Mouse (Mus musculus): ENCODE data around the gene Hemk1. TPM values are rescaled to one million over a fixed set of nuclear protein-coding genes. Genes with fewer than 3 reads are reported as not detected.

The Hemk1 gene
- polyA plus RNA-seq, 1 experiment from 2014 or later: 10.1 TPM

GRCm38 (mm10) chr9:107297658-107298057, 40.5 kb downstream of the Hemk1 start:
- Histone ChIP-seq H3K4me3 (peak overlapping the region; percentile 71), H3K9me3 (no peaks in the 10 kb centered on the region), H3K36me3 (peaks cover 27% of the 10 kb centered on the region), H3K27ac (no peak overlapping the region), H3K4me1 (peaks cover 27% of the 10 kb centered on the region), H3K27me3 (peaks cover 8% of the 10 kb centered on the region; the same call in 1 of the 2 replicates), H3K9ac (no peak overlapping the region), H3K4me2 (peak overlapping the region; percentile 84)
- ATAC-seq (ENCODE audit: insufficient number of reproducible peaks, low FRiP score, low TSS enrichment, low read depth): no peak
- 72% methylated on average over 4 of the region's 4 CpGs for WGBS

- Histone ChIP-seq H3K4me3 (peak overlapping the region; percentile 71), H3K4me2 (peak overlapping the region; percentile 84), H3K36me3 (peaks cover 23% of the 10 kb centered on the region), H3K9ac (peak overlapping the region; percentile 67), H3K9me3 (no peaks in the 10 kb centered on the region), H3K27ac (peak overlapping the region; percentile 86), H3K4me1 (peaks cover 27% of the 10 kb centered on the region), H3K27me3 (peaks cover 12% of the 10 kb centered on the region; the same call in 1 of the 2 replicates)
- no peak for ATAC-seq (ENCODE audit: insufficient number of reproducible peaks, low FRiP score, low TSS enrichment, low read depth)
- 9% methylated on average over 16 of the region's 16 CpGs for WGBS
Measured at GRCm38 (mm10) chr9:107297059-107297458, 41.1 kb downstream of the Hemk1 start.

GRCm38 (mm10) chr9:107296501-107296965, 41.6 kb downstream of the Hemk1 start:
- Histone ChIP-seq H3K36me3 (peaks cover 18% of the 10 kb centered on the region), H3K27ac (peak overlapping the region; percentile 86), H3K4me3 (peak overlapping the region; percentile 71), H3K27me3 (peaks cover 12% of the 10 kb centered on the region; the same call in 1 of the 2 replicates), H3K9ac (peak overlapping the region; percentile 67), H3K4me1 (peaks cover 27% of the 10 kb centered on the region), H3K4me2 (peak overlapping the region; percentile 84), H3K9me3 (no peaks in the 10 kb centered on the region)
- ATAC-seq (ENCODE audit: insufficient number of reproducible peaks, low FRiP score, low TSS enrichment, low read depth): peak; percentile 91
- 0% methylated on average over 31 of the region's 31 CpGs for WGBS

GRCm38 (mm10) chr9:107296041-107296440, 42.1 kb downstream of the Hemk1 start:
- H3K27me3 ChIP-seq: peaks cover 12% of the 10 kb centered on the region; the same call in 1 of the 2 replicates
- peak overlapping the region; percentile 84 for H3K4me2 ChIP-seq
- H3K36me3 ChIP-seq: peaks cover 13% of the 10 kb centered on the region
- peak; percentile 2; the same call in 1 of the 2 replicates for ATAC-seq (ENCODE audit: insufficient number of reproducible peaks, low FRiP score, low TSS enrichment, low read depth)
- peak overlapping the region; percentile 71 for H3K4me3 ChIP-seq
- H3K4me1 ChIP-seq: peaks cover 27% of the 10 kb centered on the region
- 2% methylated on average over 14 of the region's 14 CpGs for WGBS
- H3K27ac ChIP-seq: peak overlapping the region; percentile 66
- H3K9ac ChIP-seq: 0 out of 2 replicates have a peak overlapping the region, but pooled peaks have one; percentile 35
- no peaks in the 10 kb centered on the region for H3K9me3 ChIP-seq

GRCm38 (mm10) chr9:107296016-107296040, 42.3 kb downstream of the Hemk1 start, which contains the start of gene Cish:
TSS of gene Cish (plus strand) at chr9:107296026.
- Histone ChIP-seq H3K4me1 (peaks cover 27% of the 10 kb centered on the region), H3K27ac (peak within 1 kb of the TSS; percentile 86), H3K27me3 (peaks cover 12% of the 10 kb centered on the region; the same call in 1 of the 2 replicates), H3K4me2 (peak within 1 kb of the TSS; percentile 84), H3K9ac (peak within 1 kb of the TSS; percentile 67), H3K4me3 (peak within 1 kb of the TSS; percentile 71), H3K9me3 (no peaks in the 10 kb centered on the region), H3K36me3 (peaks cover 11% of the 10 kb centered on the region)
- ATAC-seq (ENCODE audit: insufficient number of reproducible peaks, low FRiP score, low TSS enrichment, low read depth): no peak

- ATAC-seq (ENCODE audit: insufficient number of reproducible peaks, low FRiP score, low TSS enrichment, low read depth): no peak
- Histone ChIP-seq H3K4me2 (peak overlapping the region; percentile 84; the same call in 1 of the 2 replicates), H3K27ac (no peak overlapping the region), H3K36me3 (peaks cover 9% of the 10 kb centered on the region), H3K27me3 (peaks cover 12% of the 10 kb centered on the region; the same call in 1 of the 2 replicates), H3K9me3 (no peaks in the 10 kb centered on the region), H3K4me3 (no peak overlapping the region), H3K9ac (no peak overlapping the region), H3K4me1 (peaks cover 27% of the 10 kb centered on the region)
- WGBS: 70% methylated on average over 4 of the region's 4 CpGs
Measured at GRCm38 (mm10) chr9:107295616-107296015, 42.5 kb downstream of the Hemk1 start.

- 8% methylated on average over 6 of the region's 6 CpGs for WGBS
- H3K9me3 ChIP-seq: no peaks in the 10 kb centered on the region
- no peaks in the 10 kb centered on the region for H3K36me3 ChIP-seq
- peaks cover 37% of the 10 kb centered on the region for H3K4me1 ChIP-seq
- no peak overlapping the region for H3K4me2 ChIP-seq
- no peak overlapping the region for H3K4me3 ChIP-seq
- no peak overlapping the region for H3K9ac ChIP-seq
- ATAC-seq (ENCODE audit: insufficient number of reproducible peaks, low FRiP score, low TSS enrichment, low read depth): no peak
- H3K27me3 ChIP-seq: peaks cover 12% of the 10 kb centered on the region; the same call in 1 of the 2 replicates
- no peak overlapping the region for H3K27ac ChIP-seq
Measured at GRCm38 (mm10) chr9:107294249-107294648, 43.9 kb downstream of the Hemk1 start.

- H3K27ac ChIP-seq: no peak overlapping the region
- H3K4me2 ChIP-seq: no peak overlapping the region
- ATAC-seq (ENCODE audit: insufficient number of reproducible peaks, low FRiP score, low TSS enrichment, low read depth): no peak
- H3K4me1 ChIP-seq: peaks cover 23% of the 10 kb centered on the region
- H3K36me3 ChIP-seq: no peaks in the 10 kb centered on the region
- WGBS: 29% methylated on average over 10 of the region's 10 CpGs
- H3K9ac ChIP-seq: no peak overlapping the region
- peaks cover 12% of the 10 kb centered on the region; the same call in 1 of the 2 replicates for H3K27me3 ChIP-seq
- H3K4me3 ChIP-seq: no peak overlapping the region
- H3K9me3 ChIP-seq: no peaks in the 10 kb centered on the region
Measured at GRCm38 (mm10) chr9:107290897-107291296, 47.3 kb downstream of the Hemk1 start.

- peaks cover 12% of the 10 kb centered on the region; the same call in 1 of the 2 replicates for H3K27me3 ChIP-seq
- H3K4me3 ChIP-seq: peak within 1 kb of the TSS; percentile 52
- H3K9ac ChIP-seq: peak within 1 kb of the TSS; percentile 21; the same call in 1 of the 2 replicates
- H3K9me3 ChIP-seq: no peaks in the 10 kb centered on the region
- peak; percentile 75 for ATAC-seq (ENCODE audit: insufficient number of reproducible peaks, low FRiP score, low TSS enrichment, low read depth)
- H3K36me3 ChIP-seq: no peaks in the 10 kb centered on the region
- peak within 1 kb of the TSS; percentile 77 for H3K27ac ChIP-seq
- under 1% methylated on average over 48 of the region's 49 CpGs for WGBS
- peak within 1 kb of the TSS; percentile 95 for H3K4me2 ChIP-seq
- H3K4me1 ChIP-seq: peaks cover 21% of the 10 kb centered on the region
Measured at GRCm38 (mm10) chr9:107289211-107290076, 48.7 kb downstream of the Hemk1 start, which contains the start of gene Mapkapk3. TSS of gene Mapkapk3 (minus strand) at chr9:107289877.

GRCm38 (mm10) chr9:107288711-107289110, 49.4 kb downstream of the Hemk1 start:
- Histone ChIP-seq H3K36me3 (no peaks in the 10 kb centered on the region), H3K9ac (no peak overlapping the region), H3K27ac (peak overlapping the region; percentile 77), H3K27me3 (peaks cover 12% of the 10 kb centered on the region; the same call in 1 of the 2 replicates), H3K4me1 (peaks cover 20% of the 10 kb centered on the region), H3K4me2 (peak overlapping the region; percentile 95), H3K4me3 (peak overlapping the region; percentile 52), H3K9me3 (no peaks in the 10 kb centered on the region)
- 27% methylated on average over 8 of the region's 8 CpGs for WGBS
- 0 out of 2 replicates have a peak, but pooled peaks have one; percentile 5 for ATAC-seq (ENCODE audit: insufficient number of reproducible peaks, low FRiP score, low TSS enrichment, low read depth)

- no peaks in the 10 kb centered on the region for H3K36me3 ChIP-seq
- H3K4me1 ChIP-seq: peaks cover 20% of the 10 kb centered on the region
- WGBS: 84% methylated on average over 14 of the region's 14 CpGs
- H3K9ac ChIP-seq: no peak overlapping the region
- H3K4me3 ChIP-seq: 0 out of 2 replicates have a peak overlapping the region, but pooled peaks have one; percentile 52
- H3K4me2 ChIP-seq: peak overlapping the region; percentile 95; the same call in 1 of the 2 replicates
- peaks cover 10% of the 10 kb centered on the region; the same call in 1 of the 2 replicates for H3K27me3 ChIP-seq
- no peaks in the 10 kb centered on the region for H3K9me3 ChIP-seq
- no peak for ATAC-seq (ENCODE audit: insufficient number of reproducible peaks, low FRiP score, low TSS enrichment, low read depth)
- no peak overlapping the region for H3K27ac ChIP-seq
Measured at GRCm38 (mm10) chr9:107288105-107288650, 50.0 kb downstream of the Hemk1 start.

- no peak for ATAC-seq (ENCODE audit: insufficient number of reproducible peaks, low FRiP score, low TSS enrichment, low read depth)
- H3K4me2 ChIP-seq: no peak overlapping the region
- H3K27me3 ChIP-seq: peaks cover under 1% of the 10 kb centered on the region; the same call in 1 of the 2 replicates
- no peak overlapping the region for H3K27ac ChIP-seq
- no peak overlapping the region for H3K4me3 ChIP-seq
- peaks cover 20% of the 10 kb centered on the region for H3K4me1 ChIP-seq
- WGBS: 73% methylated on average over 2 of the region's 2 CpGs
- H3K9ac ChIP-seq: no peak overlapping the region
- H3K9me3 ChIP-seq: no peaks in the 10 kb centered on the region
- no peaks in the 10 kb centered on the region for H3K36me3 ChIP-seq
Measured at GRCm38 (mm10) chr9:107287294-107287693, 50.9 kb downstream of the Hemk1 start.
